Mouse (Mus musculus): Measurements from ENCODE around the gene Map3k5. TPM values are rescaled to one million over a fixed set of nuclear protein-coding genes. Genes with fewer than 3 reads are reported as not detected.

Map3k5 gene
- polyA plus RNA-seq, 1 experiment from 2014 or later = 3.1 TPM

- H3K4me3 ChIP-seq (ENCODE audit: low read depth, low read length) = no peak overlapping the region
- no peaks in the 10 kb centered on the region for H3K36me3 ChIP-seq (ENCODE audit: insufficient read depth, low read length)
- no peak overlapping the region for H3K9ac ChIP-seq (replicated peaks; ENCODE audit: low read depth)
- no peak overlapping the region for H3K27ac ChIP-seq (ENCODE audit: low read length)
- DNase-seq (ENCODE audit: low spot score) (no peak), ATAC-seq (no peak)
- H3K4me1 ChIP-seq (ENCODE audit: insufficient read depth, low read depth, low read length) = no peaks in the 10 kb centered on the region
- no peaks in the 10 kb centered on the region for H3K9me3 ChIP-seq (ENCODE audit: low read length)
- H3K4me2 ChIP-seq (replicated peaks; ENCODE audit: low read depth, low read length) = no peak overlapping the region
- 81% methylated on average over 14 of the region's 14 CpGs for WGBS
- H3K27me3 ChIP-seq (replicated peaks; ENCODE audit: insufficient read depth, low read length) = no peaks in the 10 kb centered on the region
- no peak for TF ChIP-seq EP300 (IDR thresholded peaks at IDR 0.05)
- no peak for TF ChIP-seq CTCF (IDR thresholded peaks at IDR 0.05)
Measured at GRCm38 (mm10) chr10:20056859-20057644, 122.8 kb downstream of the Map3k5 start.

GRCm38 (mm10) chr10:20058031-20058430, 123.8 kb downstream of the Map3k5 start:
- Histone ChIP-seq H3K27me3 (replicated peaks; ENCODE audit: insufficient read depth, low read length) (no peaks in the 10 kb centered on the region), H3K27ac (ENCODE audit: low read length) (no peak overlapping the region), H3K36me3 (ENCODE audit: insufficient read depth, low read length) (no peaks in the 10 kb centered on the region), H3K4me1 (ENCODE audit: insufficient read depth, low read depth, low read length) (no peaks in the 10 kb centered on the region), H3K9me3 (ENCODE audit: low read length) (no peaks in the 10 kb centered on the region), H3K4me2 (replicated peaks; ENCODE audit: low read depth, low read length) (no peak overlapping the region), H3K4me3 (ENCODE audit: low read depth, low read length) (no peak overlapping the region), H3K9ac (replicated peaks; ENCODE audit: low read depth) (no peak overlapping the region)
- TF ChIP-seq EP300 (IDR thresholded peaks at IDR 0.05) (no peak), CTCF (IDR thresholded peaks at IDR 0.05) (no peak)
- ATAC-seq = no peak
- DNase-seq (ENCODE audit: low spot score) = peak; percentile 26
- WGBS = 88% methylated on average over 10 of the region's 10 CpGs

- Histone ChIP-seq H3K27ac (ENCODE audit: low read length) (no peak overlapping the region), H3K9ac (replicated peaks; ENCODE audit: low read depth) (no peak overlapping the region), H3K4me3 (ENCODE audit: low read depth, low read length) (no peak overlapping the region), H3K9me3 (ENCODE audit: low read length) (no peaks in the 10 kb centered on the region), H3K27me3 (replicated peaks; ENCODE audit: insufficient read depth, low read length) (no peaks in the 10 kb centered on the region), H3K36me3 (ENCODE audit: insufficient read depth, low read length) (no peaks in the 10 kb centered on the region), H3K4me1 (ENCODE audit: insufficient read depth, low read depth, low read length) (no peaks in the 10 kb centered on the region), H3K4me2 (replicated peaks; ENCODE audit: low read depth, low read length) (no peak overlapping the region)
- peak; percentile 26 for DNase-seq (ENCODE audit: low spot score)
- TF ChIP-seq EP300 (IDR thresholded peaks at IDR 0.05) = no peak
- TF ChIP-seq CTCF (IDR thresholded peaks at IDR 0.05) = no peak
- no peak for ATAC-seq
- 61% methylated on average over 10 of the region's 10 CpGs for WGBS
Measured at GRCm38 (mm10) chr10:20058841-20059240, 124.6 kb downstream of the Map3k5 start.

- H3K36me3 ChIP-seq (ENCODE audit: insufficient read depth, low read length) = no peaks in the 10 kb centered on the region
- 61% methylated on average over 15 of the region's 15 CpGs for whole genome bisulfite sequencing
- no peak for DNase-seq (ENCODE audit: low spot score)
Measured at GRCm38 (mm10) chr10:20060320-20060970, 126.2 kb downstream of the Map3k5 start.

GRCm38 (mm10) chr10:20064556-20065207, 130.4 kb downstream of the Map3k5 start:
- Histone ChIP-seq H3K4me3 (ENCODE audit: low read depth, low read length) (no peak overlapping the region), H3K36me3 (ENCODE audit: insufficient read depth, low read length) (no peaks in the 10 kb centered on the region), H3K27ac (ENCODE audit: low read length) (no peak overlapping the region), H3K4me2 (replicated peaks; ENCODE audit: low read depth, low read length) (no peak overlapping the region), H3K9ac (replicated peaks; ENCODE audit: low read depth) (no peak overlapping the region), H3K27me3 (replicated peaks; ENCODE audit: insufficient read depth, low read length) (no peaks in the 10 kb centered on the region), H3K4me1 (ENCODE audit: insufficient read depth, low read depth, low read length) (no peaks in the 10 kb centered on the region), H3K9me3 (ENCODE audit: low read length) (no peaks in the 10 kb centered on the region)
- no peak for DNase-seq (ENCODE audit: low spot score)
- ATAC-seq = no peak
- TF ChIP-seq CTCF (IDR thresholded peaks at IDR 0.05) = no peak
- no peak for TF ChIP-seq EP300 (IDR thresholded peaks at IDR 0.05)
- WGBS = 78% methylated on average over 9 of the region's 9 CpGs

More at GRCm38 (mm10) chr10:20060320-20060970, 126.2 kb downstream of the Map3k5 start:
- Histone ChIP-seq H3K27ac (ENCODE audit: low read length) (no peak overlapping the region), H3K27me3 (replicated peaks; ENCODE audit: insufficient read depth, low read length) (no peaks in the 10 kb centered on the region), H3K4me1 (ENCODE audit: insufficient read depth, low read depth, low read length) (no peaks in the 10 kb centered on the region), H3K9ac (replicated peaks; ENCODE audit: low read depth) (no peak overlapping the region), H3K4me2 (replicated peaks; ENCODE audit: low read depth, low read length) (no peak overlapping the region), H3K9me3 (ENCODE audit: low read length) (no peaks in the 10 kb centered on the region), H3K4me3 (ENCODE audit: low read depth, low read length) (no peak overlapping the region)
- no peak for TF ChIP-seq CTCF (IDR thresholded peaks at IDR 0.05)
- no peak for TF ChIP-seq EP300 (IDR thresholded peaks at IDR 0.05)
- no peak for ATAC-seq

- 96% methylated on average over 1 of the region's 1 CpGs for WGBS
- Histone ChIP-seq H3K27me3 (replicated peaks; ENCODE audit: insufficient read depth, low read length) (no peaks in the 10 kb centered on the region), H3K36me3 (ENCODE audit: insufficient read depth, low read length) (no peaks in the 10 kb centered on the region), H3K9me3 (ENCODE audit: low read length) (no peaks in the 10 kb centered on the region), H3K4me2 (replicated peaks; ENCODE audit: low read depth, low read length) (no peak overlapping the region), H3K4me1 (ENCODE audit: insufficient read depth, low read depth, low read length) (no peaks in the 10 kb centered on the region), H3K4me3 (ENCODE audit: low read depth, low read length) (no peak overlapping the region), H3K27ac (ENCODE audit: low read length) (no peak overlapping the region), H3K9ac (replicated peaks; ENCODE audit: low read depth) (no peak overlapping the region)
- no peak for TF ChIP-seq EP300 (IDR thresholded peaks at IDR 0.05)
- ATAC-seq = no peak
- no peak for DNase-seq (ENCODE audit: low spot score)
Measured at GRCm38 (mm10) chr10:20066069-20066665, 131.9 kb downstream of the Map3k5 start.
